Mouse (Mus musculus) kidney, adult 2 months (tissue): Measurements from ENCODE around the gene Adpgk.

Experiments used
- CTCF ChIP-seq: fragments of 200-500 bp; conservative IDR thresholded peaks from 2 replicates; pipeline ENCODE4 v1.5.1; 2011; ENCODE audit warnings: low read depth, mild to moderate bottlenecking, control low read depth, low read length, moderate library complexity, mixed read lengths; ENCODE audit not compliant: insufficient read depth, insufficient read length
- POLR2A ChIP-seq: fragments of 200-500 bp; IDR thresholded peaks from one replicate; pipeline ENCODE4 v1.6.1; 2011; ENCODE audit warnings: low read depth, low read length, control low read depth

DNA sequence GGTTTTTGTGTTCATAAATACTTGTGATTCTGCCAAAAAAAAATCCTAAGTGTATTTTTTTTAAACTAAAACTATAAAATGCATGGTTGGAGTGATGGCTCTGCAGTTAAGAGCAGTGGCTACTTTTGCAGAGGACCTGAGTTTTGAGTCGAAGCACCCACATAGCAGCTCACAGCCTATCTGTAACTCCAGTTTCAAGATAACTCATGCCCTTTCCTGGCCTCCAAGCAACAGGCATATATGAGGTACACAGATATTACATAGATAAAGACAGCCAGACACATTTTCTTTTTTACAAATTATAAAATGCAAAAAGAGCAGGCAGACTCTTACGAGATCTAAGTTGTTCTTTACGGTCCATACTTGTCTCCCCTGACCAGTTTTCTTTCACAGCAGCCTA is 45.2 kb downstream of the Adpgk start:
- TF ChIP-seq POLR2A (no peak), CTCF (no peak)
